Mouse (Mus musculus) liver, embryonic 14.5 days (tissue): Measurements from ENCODE around the gene Necap1.

Experiments
- CTCF ChIP-seq: IDR thresholded peaks from 2 replicates; pipeline ENCODE4 v1.5.1; 2016; ENCODE audit warnings: antibody characterized with exemption, low read depth, control low read depth
- EP300 ChIP-seq: IDR thresholded peaks from 2 replicates; pipeline ENCODE4 v1.6.1; 2016; ENCODE audit warnings: antibody characterized with exemption, low read depth

- TF ChIP-seq CTCF (no peak), EP300 (no peak)
Measured at GRCm38 (mm10) chr6:122872800-122873199, 1.5 kb upstream of the Necap1 start.
